ENCODE assay signal across 11 mouse cellular contexts in the genomic region with DNA sequence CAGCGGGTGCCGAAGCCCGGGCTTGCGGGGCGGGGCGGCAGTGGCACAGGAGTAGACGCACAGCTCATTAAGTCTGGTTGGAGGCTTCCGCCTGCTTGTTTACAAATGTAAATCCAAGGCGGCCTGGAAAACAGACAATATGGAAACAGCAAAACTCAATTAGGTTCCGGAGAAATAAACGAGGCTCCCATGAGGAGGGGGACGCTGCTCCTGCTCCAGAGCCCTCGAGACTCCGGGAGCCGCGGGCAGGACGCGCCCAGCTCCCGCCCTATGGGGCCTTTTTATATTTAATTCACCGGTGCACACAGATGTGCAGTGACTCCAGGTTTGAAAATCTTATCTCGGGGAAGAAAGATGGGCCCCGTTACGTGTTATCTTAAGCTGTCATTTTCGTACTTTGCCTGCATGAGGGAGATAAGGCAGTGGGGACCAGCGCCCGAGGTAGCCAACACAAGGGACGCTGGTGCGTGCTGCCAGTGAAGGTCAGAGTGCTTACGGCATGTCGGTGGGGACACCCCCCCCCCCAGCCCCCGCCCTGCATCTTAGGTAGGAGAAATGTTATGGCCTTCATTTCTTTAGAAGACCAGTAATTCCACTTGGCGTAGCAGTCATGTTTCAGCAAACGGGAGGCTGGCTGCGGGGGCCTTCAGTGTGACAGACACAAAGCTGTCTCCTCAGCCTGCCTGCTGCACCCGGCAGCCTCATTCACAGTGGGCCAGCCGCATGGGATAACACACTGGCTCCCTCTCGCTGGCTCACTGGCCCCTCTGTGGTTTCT.
DNase-seq lines count a peak whose midpoint lies in the region; ATAC-seq lines count a peak whose summit lies in the region.
"Had no signal": no experiment of that assay in that cellular context is flagged by ENCODE, and none has a peak within 500 bp of the region (broad histone marks: within the 10 kb centered on the region; RNA-seq: fewer than 3 reads in every experiment).

No protein-coding gene starts in this region.

- no peak overlapping the region for H3K9ac ChIP-seq in lung, embryonic 16.5 days (ENCODE audit: low read length)
- peak overlapping the region; percentile 46; the same call in 1 of the 2 replicates for H3K9ac ChIP-seq in forebrain, embryonic 13.5 days
- no peak overlapping the region for H3K9ac ChIP-seq in limb, embryonic 13.5 days
- H3K9ac ChIP-seq in neural tube, embryonic 13.5 days, result peak overlapping the region; percentile 53

- H3K9me3 ChIP-seq in lung, embryonic 16.5 days (ENCODE audit: control insufficient read depth, low read length), result no peaks in the 10 kb centered on the region
- H3K9me3 ChIP-seq in forebrain, embryonic 13.5 days (replicated peaks), result no peaks in the 10 kb centered on the region
- no peaks in the 10 kb centered on the region for H3K9me3 ChIP-seq in limb, embryonic 13.5 days
- no peaks in the 10 kb centered on the region for H3K9me3 ChIP-seq in neural tube, embryonic 13.5 days

- ATAC-seq in lung, embryonic 16.5 days (ENCODE audit: low read depth), result no peak
- ATAC-seq in forebrain, embryonic 13.5 days, result peak; percentile 53; the same call in 1 of the 2 replicates
- ATAC-seq in limb, embryonic 13.5 days (ENCODE audit: low FRiP score, low read depth), result no peak
- ATAC-seq in neural tube, embryonic 13.5 days (ENCODE audit: low read depth), result peak; percentile 41; the same call in 1 of the 2 replicates
- no peak for ATAC-seq in inflammation-experienced regulatory T-cells, adult 6 months
- ATAC-seq in CD4-positive, CD25-positive, alpha-beta regulatory T cell, adult 4 months, result no peak
- ATAC-seq: Patski had no signal

- 0 out of 2 replicates have a peak overlapping the region, but pooled peaks have one; percentile 0 for H3K4me2 ChIP-seq in lung, embryonic 16.5 days (ENCODE audit: low read depth, low read length)
- peak overlapping the region; percentile 34 for H3K4me2 ChIP-seq in forebrain, embryonic 13.5 days
- H3K4me2 ChIP-seq in limb, embryonic 13.5 days (replicated peaks), result peak overlapping the region; percentile 21; the same call in 1 of the 2 replicates
- H3K4me2 ChIP-seq in neural tube, embryonic 13.5 days, result peak overlapping the region; percentile 21; the same call in 1 of the 2 replicates

- no peak overlapping the region for H3K4me3 ChIP-seq in lung, embryonic 16.5 days (ENCODE audit: low read length)
- H3K4me3 ChIP-seq in forebrain, embryonic 13.5 days, result no peak overlapping the region
- H3K4me3 ChIP-seq in limb, embryonic 13.5 days, result no peak overlapping the region
- no peak overlapping the region for H3K4me3 ChIP-seq in neural tube, embryonic 13.5 days

- no peaks in the 10 kb centered on the region for H3K36me3 ChIP-seq in lung, embryonic 16.5 days (ENCODE audit: control insufficient read depth, insufficient read depth, low read length)
- 0 out of 2 replicates have a peak, but pooled peaks cover 3% of the 10 kb centered on the region for H3K36me3 ChIP-seq in forebrain, embryonic 13.5 days (ENCODE audit: poor library complexity, severe bottlenecking)
- no peaks in the 10 kb centered on the region for H3K36me3 ChIP-seq in limb, embryonic 13.5 days
- H3K36me3 ChIP-seq in neural tube, embryonic 13.5 days, result peaks cover 3% of the 10 kb centered on the region; the same call in 1 of the 2 replicates

- no peaks in the 10 kb centered on the region for H3K27me3 ChIP-seq in lung, embryonic 16.5 days (ENCODE audit: control insufficient read depth, insufficient read depth, low read depth, low read length)
- no peaks in the 10 kb centered on the region for H3K27me3 ChIP-seq in forebrain, embryonic 13.5 days
- H3K27me3 ChIP-seq in limb, embryonic 13.5 days, result 0 out of 2 replicates have a peak, but pooled peaks cover 9% of the 10 kb centered on the region
- H3K27me3 ChIP-seq in neural tube, embryonic 13.5 days, result no peaks in the 10 kb centered on the region
- H3K27me3 ChIP-seq: megakaryocyte, embryonic 14.5 days; Patski had no signal

- DNase-seq in lung, postnatal 36 days, result no peak
- no peak for DNase-seq in thymus, postnatal 14 days
- DNase-seq: kidney, postnatal 4 days had no signal

- no peaks in the 10 kb centered on the region for H3K4me1 ChIP-seq in lung, embryonic 16.5 days (replicated peaks; ENCODE audit: control insufficient read depth, insufficient read depth, low read length)
- peaks cover 16% of the 10 kb centered on the region for H3K4me1 ChIP-seq in forebrain, embryonic 13.5 days
- H3K4me1 ChIP-seq in limb, embryonic 13.5 days, result no peaks in the 10 kb centered on the region
- peaks cover 41% of the 10 kb centered on the region for H3K4me1 ChIP-seq in neural tube, embryonic 13.5 days (replicated peaks)
- H3K4me1 ChIP-seq: megakaryocyte, embryonic 14.5 days had no signal

- WGBS in lung, embryonic 16.5 days, result 35% methylated on average over 37 of the region's 37 CpGs
- 36% methylated on average over 37 of the region's 37 CpGs for WGBS in forebrain, embryonic 13.5 days
- WGBS in limb, embryonic 13.5 days, result 55% methylated on average over 37 of the region's 37 CpGs
- WGBS in neural tube, embryonic 13.5 days, result 26% methylated on average over 37 of the region's 37 CpGs

- H3K27ac ChIP-seq in lung, embryonic 16.5 days (ENCODE audit: low read length), result no peak overlapping the region
- no peak overlapping the region for H3K27ac ChIP-seq in forebrain, embryonic 13.5 days
- H3K27ac ChIP-seq in limb, embryonic 13.5 days, result no peak overlapping the region
- peak overlapping the region; percentile 80 for H3K27ac ChIP-seq in neural tube, embryonic 13.5 days (replicated peaks)

Comparison
In these comparisons a context has a peak if more than half of its experiments do, and no peak if none do; other contexts are left out.
1. ATAC-seq: peak in forebrain, embryonic 13.5 days (single experiment) and neural tube, embryonic 13.5 days (single experiment); none in lung, embryonic 16.5 days (single experiment), limb, embryonic 13.5 days (single experiment), inflammation-experienced regulatory T-cells, adult 6 months (single experiment) and CD4-positive, CD25-positive, alpha-beta regulatory T cell, adult 4 months (single experiment).
2. H3K9ac ChIP-seq: peak in forebrain, embryonic 13.5 days (single experiment) and neural tube, embryonic 13.5 days (single experiment); none in lung, embryonic 16.5 days (single experiment) and limb, embryonic 13.5 days (single experiment).
3. Peak in every context shown above with its lines, with median percentiles within 50 percentile points of each other: H3K4me2 ChIP-seq.